Mouse (Mus musculus): ENCODE measurements around the gene Stx6.

Gene Stx6

DNA sequence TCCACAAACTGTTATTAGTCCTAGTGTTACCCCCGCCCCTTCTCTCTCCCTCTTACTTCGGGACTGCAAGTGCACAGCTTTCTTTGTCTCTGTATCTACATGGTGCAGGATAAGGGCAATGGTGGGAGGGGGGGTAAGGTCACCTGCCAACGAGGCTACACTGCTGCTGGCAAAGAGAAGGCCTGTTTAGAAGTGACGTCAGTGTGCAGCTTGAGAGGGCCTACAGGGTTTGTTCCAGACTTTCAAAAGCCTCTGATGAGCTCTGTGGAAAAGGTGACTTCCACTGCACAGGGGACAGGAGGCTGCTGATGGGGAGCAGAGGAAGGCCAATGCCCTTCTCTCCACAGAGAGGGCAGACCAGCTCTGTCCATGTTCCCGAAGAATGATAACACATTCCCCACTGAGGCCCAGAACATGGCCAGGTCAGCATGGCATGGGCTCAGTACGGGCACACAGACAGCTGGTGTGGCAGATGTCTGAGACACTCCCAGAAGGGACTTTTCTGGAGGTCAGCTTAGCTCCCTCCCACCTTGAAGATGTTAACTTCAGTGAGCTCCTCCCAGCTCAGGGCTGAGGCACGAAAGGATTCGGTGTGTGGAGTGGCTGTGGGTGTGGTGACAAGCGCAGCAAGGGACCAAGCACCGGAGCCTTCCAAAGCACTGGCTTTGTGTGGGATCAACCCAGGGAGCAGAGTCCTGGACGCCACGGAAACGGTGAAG is 78.0 kb downstream of the Stx6 start:
- DNase-seq, result no peak

GRCm38 (mm10) chr1:155237390-155237789 is 78.9 kb downstream of the Stx6 start:
- no peak for DNase-seq

GRCm38 (mm10) chr1:155238126-155238525 is 79.6 kb downstream of the Stx6 start:
- no peak for DNase-seq

DNA sequence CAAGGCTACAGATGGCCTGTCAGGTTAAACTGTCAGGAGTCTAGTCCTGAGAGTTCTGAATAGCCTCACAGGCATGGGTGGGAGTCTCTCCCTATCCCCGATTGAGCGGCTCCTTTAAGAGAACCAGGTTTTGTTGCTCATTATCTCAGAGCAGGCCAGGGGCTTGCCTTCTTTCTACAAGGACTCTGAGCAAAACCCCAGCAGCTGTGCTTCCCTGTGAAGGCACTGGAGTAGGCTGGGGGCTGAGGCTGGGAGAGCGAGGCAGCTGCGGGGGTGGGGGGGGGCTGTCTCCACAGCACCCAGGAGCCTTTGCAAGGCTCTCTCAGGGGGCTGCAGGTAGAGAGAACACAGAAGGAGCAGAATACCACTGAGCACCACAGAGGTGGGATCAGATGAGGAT is 80.7 kb downstream of the Stx6 start:
- DNase-seq, result no peak

- DNase-seq, result no peak
These were observed 81.6 kb downstream of the Stx6 start for GRCm38 (mm10) chr1:155239962-155240717.

- no peak for DNase-seq
These were observed 83.4 kb downstream of the Stx6 start for GRCm38 (mm10) chr1:155241701-155242487.

DNA sequence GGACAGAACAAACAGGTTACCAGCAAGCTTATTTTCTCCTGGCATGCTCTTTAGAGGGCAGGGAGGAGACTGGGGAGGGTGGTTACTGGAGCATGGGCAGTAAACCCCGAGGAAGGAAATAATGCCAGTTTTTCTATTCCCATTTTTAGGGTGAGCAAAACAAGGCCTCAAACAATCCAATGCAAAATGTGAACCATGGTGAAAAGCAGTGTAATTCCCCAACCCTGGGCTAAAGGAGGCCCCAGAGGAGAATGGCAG is 83.9 kb downstream of the Stx6 start:
- no peak for DNase-seq

DNA sequence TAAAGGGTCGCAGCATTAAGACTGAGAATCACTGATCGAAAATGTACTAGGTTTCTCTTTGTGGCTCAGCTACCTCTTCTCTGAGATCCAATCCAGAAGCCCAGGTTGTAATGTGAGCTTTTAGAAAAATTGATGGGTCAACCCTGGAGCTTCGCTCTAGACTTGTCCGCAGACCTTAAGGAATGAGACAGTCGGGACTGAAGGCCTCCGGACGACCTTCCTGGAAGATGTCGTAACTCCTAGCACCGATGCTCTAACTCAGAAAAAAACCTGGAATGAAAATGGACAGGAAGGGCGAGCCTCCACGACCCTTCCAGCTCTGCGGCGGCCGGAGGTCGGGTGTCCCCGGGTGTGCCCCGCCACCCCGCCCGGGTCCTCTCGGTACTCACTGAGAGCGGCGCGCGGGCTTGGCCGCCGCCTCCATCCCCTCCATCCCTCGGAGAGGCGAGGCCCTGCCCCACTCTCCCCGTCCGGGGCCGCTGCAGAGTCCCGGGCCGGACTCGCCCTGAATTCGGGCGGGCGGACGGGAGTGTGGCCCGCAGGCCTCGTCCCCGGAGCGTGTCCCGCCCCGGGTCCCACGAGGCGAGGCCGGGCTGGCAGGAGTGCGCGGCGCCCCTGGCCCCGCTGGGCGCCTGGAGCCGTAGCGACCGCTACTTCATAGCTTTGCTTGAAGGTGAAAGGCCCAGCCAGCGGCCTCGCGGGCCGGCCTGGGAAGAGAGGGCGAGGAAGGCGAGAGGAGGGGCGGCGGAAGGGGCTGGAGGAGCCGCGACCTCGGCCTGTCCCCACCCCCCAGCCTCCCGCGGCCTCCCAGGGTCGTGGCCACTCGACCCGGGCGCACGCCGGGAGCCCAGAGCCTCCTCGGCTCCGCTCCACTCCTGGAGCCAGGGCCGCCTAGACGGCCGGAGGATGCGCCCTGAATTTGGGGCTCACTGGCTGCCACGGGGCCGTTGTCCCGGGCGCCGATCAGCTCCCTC is 85.6 kb downstream of the Stx6 start, which contains the start of gene BC034090:
Gene BC034090, minus strand, starts transcription at position 648 of the 974 bp plus-strand sequence.
- peak; percentile 23 to 28 for DNase-seq

GRCm38 (mm10) chr1:155244771-155245211 is 86.3 kb downstream of the Stx6 start:
- no peak for DNase-seq

GRCm38 (mm10) chr1:155245516-155245915 is 87.0 kb downstream of the Stx6 start:
- DNase-seq, result no peak

DNA sequence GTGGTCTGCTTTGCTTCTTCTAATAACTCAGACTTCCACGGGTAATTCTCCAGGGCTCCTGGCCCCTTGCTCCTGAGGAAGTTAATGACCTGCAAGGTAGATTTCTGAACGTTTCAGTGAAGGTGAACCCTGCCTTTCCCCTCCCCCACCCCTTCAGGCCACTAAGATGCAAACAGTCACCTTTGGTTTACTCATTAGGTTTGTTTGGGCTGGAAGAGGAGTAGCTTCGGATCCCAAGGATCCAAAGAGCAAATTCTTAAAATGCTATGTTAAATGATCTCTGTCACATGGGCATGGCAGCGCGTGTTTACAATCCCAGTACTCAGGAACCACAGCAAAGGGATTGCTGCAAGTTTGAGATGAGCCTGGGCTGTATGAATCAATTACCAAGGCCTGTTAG is 88.9 kb downstream of the Stx6 start:
- DNase-seq, result no peak

DNA sequence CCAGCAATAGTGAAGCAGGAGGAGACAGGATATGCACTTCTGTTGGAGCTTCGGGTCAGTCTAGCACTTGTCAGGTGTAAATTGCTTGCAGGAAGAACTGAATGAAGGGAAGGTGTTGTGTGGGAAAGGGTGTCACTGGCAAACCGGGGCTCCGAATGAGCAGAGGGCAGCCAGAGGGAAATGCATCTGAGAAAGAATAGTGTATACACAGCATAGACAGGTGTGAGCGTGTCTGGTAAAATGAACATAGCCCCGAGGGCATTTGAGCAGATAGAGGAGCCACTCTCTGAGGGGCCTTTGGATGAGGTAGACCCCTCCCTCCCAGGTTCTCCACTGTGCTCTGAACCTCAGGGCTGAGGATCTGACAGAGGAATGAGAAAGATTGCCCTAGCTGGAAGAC is 89.5 kb downstream of the Stx6 start:
- no peak for DNase-seq

DNA sequence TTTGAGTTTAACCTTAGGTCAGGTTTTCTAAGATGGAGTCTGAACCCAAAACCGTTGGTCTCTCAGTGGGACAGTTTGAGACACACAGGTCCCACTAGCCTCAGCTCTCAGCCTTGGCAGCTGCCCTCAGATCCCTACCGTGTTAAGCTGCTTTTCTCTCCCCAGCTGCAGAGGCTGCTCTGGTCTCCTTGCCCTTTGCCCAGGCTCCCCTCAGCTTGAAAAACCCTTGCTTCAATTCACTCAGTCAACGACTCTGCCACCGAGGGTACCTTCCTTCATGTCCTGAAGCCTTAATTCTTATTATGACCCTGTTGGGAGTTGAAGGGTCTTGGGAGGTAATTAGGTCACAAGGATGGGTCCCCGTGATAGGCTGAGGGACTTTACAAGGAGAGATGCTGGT is 91.4 kb downstream of the Stx6 start:
- DNase-seq, result no peak

GRCm38 (mm10) chr1:155250531-155251135 is 92.1 kb downstream of the Stx6 start:
- DNase-seq, result no peak

DNA sequence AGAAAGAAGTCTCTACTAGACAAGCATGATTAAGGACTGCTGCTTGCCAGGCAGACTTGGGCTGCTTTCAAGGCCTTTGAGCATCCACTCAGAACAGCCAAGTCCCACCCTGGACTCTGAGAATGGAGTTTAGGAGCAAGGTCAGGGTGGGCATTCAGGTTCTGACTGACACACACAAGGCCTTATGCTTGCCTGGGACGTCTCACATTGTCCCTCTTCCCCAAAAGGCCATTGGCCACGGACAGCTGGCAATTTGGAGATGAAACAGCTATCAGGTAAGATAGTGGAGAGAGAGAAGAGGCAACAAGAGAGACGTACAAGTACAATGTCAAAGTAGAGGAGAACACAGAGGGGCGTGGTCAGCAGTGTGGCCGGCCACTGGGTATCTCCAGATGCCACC is 93.1 kb downstream of the Stx6 start:
- no peak for DNase-seq

GRCm38 (mm10) chr1:155252631-155253121 is 94.2 kb downstream of the Stx6 start:
- DNase-seq, result no peak

DNA sequence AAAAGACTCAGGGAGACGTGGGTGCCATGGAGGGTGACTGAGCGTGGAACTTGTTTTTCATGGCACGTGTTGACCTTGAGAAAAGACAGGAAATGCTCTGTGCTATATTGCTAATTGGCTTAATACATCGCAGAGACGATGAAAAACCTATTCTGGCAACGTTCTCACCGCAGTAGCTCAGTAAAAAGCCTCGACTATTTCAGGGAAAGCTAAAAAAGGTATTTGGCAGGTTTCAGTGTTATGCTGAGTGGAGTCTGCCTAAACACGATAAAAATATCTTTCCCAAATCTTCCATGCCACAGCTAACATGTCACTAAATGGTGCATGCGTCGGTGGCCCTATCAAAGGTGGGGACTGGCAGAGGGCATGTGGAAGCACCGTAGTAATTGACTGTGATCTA is 94.6 kb downstream of the Stx6 start:
- no peak for DNase-seq

GRCm38 (mm10) chr1:155254309-155254708 is 95.8 kb downstream of the Stx6 start:
- DNase-seq, result no peak

Measured in B cell, adult 2 months (primary cell).